Mouse (Mus musculus) kidney, adult 2 months (tissue): ENCODE results near the gene Rnf157.

Experiments used
- CTCF ChIP-seq: fragments of 200-500 bp; conservative IDR thresholded peaks from 2 replicates; pipeline ENCODE4 v1.5.1; 2011; ENCODE audit warnings: low read depth, mild to moderate bottlenecking, control low read depth, low read length, moderate library complexity, mixed read lengths; ENCODE audit not compliant: insufficient read depth, insufficient read length
- POLR2A ChIP-seq: fragments of 200-500 bp; IDR thresholded peaks from one replicate; pipeline ENCODE4 v1.6.1; 2011; ENCODE audit warnings: low read depth, low read length, control low read depth

GRCm38 (mm10) chr11:116311169-116311568 lies 101.7 kb downstream of the Rnf157 start:
- TF ChIP-seq CTCF, result no peak
- TF ChIP-seq POLR2A, result no peak
